22 mouse cellular contexts compared by ENCODE assay signal in genomic region chr12:59487507-59487906, GRCm38 (mm10).
"Had no signal": no experiment of that assay in that cellular context is flagged by ENCODE, and none has a peak within 500 bp of the region (broad histone marks: within the 10 kb centered on the region; RNA-seq: fewer than 3 reads in every experiment).

No protein-coding gene starts in this region.

- H3K27me3 ChIP-seq: heart, embryonic 13.5 days; heart, embryonic 15.5 days; hindbrain, embryonic 13.5 days; hindbrain, embryonic 15.5 days; limb, embryonic 13.5 days; limb, embryonic 15.5 days; liver, embryonic 12.5 days had no signal

- H3K4me1 ChIP-seq: heart, embryonic 13.5 days; heart, embryonic 15.5 days; hindbrain, embryonic 13.5 days; hindbrain, embryonic 15.5 days; limb, embryonic 13.5 days; limb, embryonic 15.5 days; liver, embryonic 12.5 days had no signal

- DNase-seq: gastrocnemius, postnatal 14 days; gastrocnemius, postnatal 36 days; heart, adult 11 months; heart, adult 2 months; heart, postnatal 14 days; heart, postnatal 36 days; kidney, adult 11 months; kidney, adult 8-10 months; kidney, postnatal 10 days; kidney, postnatal 25 days; kidney, postnatal 4 days; left cerebral cortex, postnatal 4 days had no signal

- H3K27ac ChIP-seq: heart, adult 2 months; heart, embryonic 13.5 days; heart, embryonic 15.5 days; hindbrain, embryonic 13.5 days; hindbrain, embryonic 15.5 days; hindbrain, postnatal 0 days; left cerebral cortex, adult 2 months; limb, embryonic 13.5 days; limb, embryonic 15.5 days; liver, embryonic 12.5 days; liver, embryonic 14.5 days had no signal

- H3K9me3 ChIP-seq: heart, embryonic 13.5 days; heart, embryonic 15.5 days; hindbrain, embryonic 13.5 days; hindbrain, embryonic 15.5 days; limb, embryonic 13.5 days; limb, embryonic 15.5 days had no signal

- H3K4me3 ChIP-seq: heart, adult 2 months; heart, embryonic 13.5 days; heart, embryonic 15.5 days; hindbrain, embryonic 13.5 days; hindbrain, embryonic 15.5 days; left cerebral cortex, adult 2 months; limb, embryonic 13.5 days; limb, embryonic 15.5 days; liver, embryonic 12.5 days had no signal

- H3K9ac ChIP-seq: heart, embryonic 13.5 days; heart, embryonic 15.5 days; hindbrain, embryonic 13.5 days; hindbrain, embryonic 15.5 days; limb, embryonic 13.5 days; limb, embryonic 15.5 days; liver, embryonic 12.5 days; liver, embryonic 14.5 days had no signal

- H3K36me3 ChIP-seq: heart, embryonic 13.5 days; heart, embryonic 15.5 days; hindbrain, embryonic 13.5 days; hindbrain, embryonic 15.5 days; limb, embryonic 13.5 days; limb, embryonic 15.5 days; liver, embryonic 12.5 days had no signal
